Mouse (Mus musculus): ENCODE measurements around the gene Phyh. TPM values are rescaled to one million over a fixed set of nuclear protein-coding genes. Genes with fewer than 3 reads are reported as not detected.

Phyh gene
- polyA plus RNA-seq (2015; fragmentation: Nextera tagmentation; extraction: Ambion mirVana), result 180 and 185 TPM in 2 replicates

GRCm38 (mm10) chr2:4918860-4919739 lies at the start of gene Phyh:
Phyh (plus strand) TSS chr2:4919019.
- no peaks in the 10 kb centered on the region for H3K27me3 ChIP-seq (ENCODE audit: control insufficient read depth, insufficient read depth, low read length)
- DNase-seq (ENCODE audit: low spot score) (peak; percentile 91), ATAC-seq (ENCODE audit: low FRiP score, low TSS enrichment) (peak; percentile 90)
- H3K4me1 ChIP-seq (replicated peaks; ENCODE audit: control insufficient read depth, insufficient read depth), result no peaks in the 10 kb centered on the region
- peak within 1 kb of the TSS; percentile 84 for H3K4me2 ChIP-seq (replicated peaks; ENCODE audit: low read depth)
- peak within 1 kb of the TSS; percentile 91 for H3K27ac ChIP-seq (replicated peaks)
- no peaks in the 10 kb centered on the region for H3K9me3 ChIP-seq (ENCODE audit: control insufficient read depth, low read length)
- H3K9ac ChIP-seq (ENCODE audit: low read length), result peak within 1 kb of the TSS; percentile 82
- H3K36me3 ChIP-seq (ENCODE audit: control insufficient read depth, insufficient read depth, low read length), result no peaks in the 10 kb centered on the region
- TF ChIP-seq EP300 (optimal IDR thresholded peaks at IDR 0.05), result no peak
- peak; percentile 66 for TF ChIP-seq CTCF (IDR thresholded peaks at IDR 0.05; ENCODE audit: low read depth)
- peak within 1 kb of the TSS; percentile 66 for H3K4me3 ChIP-seq (ENCODE audit: low read depth, low read length)
- 5% methylated on average over 35 of the region's 35 CpGs for WGBS

GRCm38 (mm10) chr2:4872740-4873139 lies 46.1 kb upstream of the Phyh start:
- ATAC-seq (ENCODE audit: low FRiP score, low TSS enrichment) (no peak), DNase-seq (ENCODE audit: low spot score) (no peak)
- no peaks in the 10 kb centered on the region for H3K27me3 ChIP-seq (ENCODE audit: control insufficient read depth, insufficient read depth, low read length)
- H3K4me1 ChIP-seq (replicated peaks; ENCODE audit: control insufficient read depth, insufficient read depth), result no peaks in the 10 kb centered on the region
- no peak overlapping the region for H3K4me3 ChIP-seq (ENCODE audit: low read depth, low read length)
- no peaks in the 10 kb centered on the region for H3K36me3 ChIP-seq (ENCODE audit: control insufficient read depth, insufficient read depth, low read length)
- no peak overlapping the region for H3K9ac ChIP-seq (ENCODE audit: low read length)
- H3K4me2 ChIP-seq (replicated peaks; ENCODE audit: low read depth), result no peak overlapping the region
- no peak for TF ChIP-seq EP300 (optimal IDR thresholded peaks at IDR 0.05)
- TF ChIP-seq CTCF (IDR thresholded peaks at IDR 0.05; ENCODE audit: low read depth), result 0 out of 2 replicates have a peak, but pooled peaks have one; percentile 4
- H3K27ac ChIP-seq (replicated peaks), result no peak overlapping the region
- WGBS, result 62% methylated on average over 9 of the region's 9 CpGs
- no peaks in the 10 kb centered on the region for H3K9me3 ChIP-seq (ENCODE audit: control insufficient read depth, low read length)

GRCm38 (mm10) chr2:4873331-4873730 lies 45.5 kb upstream of the Phyh start:
- no peak for ATAC-seq (ENCODE audit: low FRiP score, low TSS enrichment)
- no peaks in the 10 kb centered on the region for H3K4me1 ChIP-seq (replicated peaks; ENCODE audit: control insufficient read depth, insufficient read depth)
- H3K36me3 ChIP-seq (ENCODE audit: control insufficient read depth, insufficient read depth, low read length), result no peaks in the 10 kb centered on the region
- TF ChIP-seq CTCF (IDR thresholded peaks at IDR 0.05; ENCODE audit: low read depth), result no peak
- no peak overlapping the region for H3K4me3 ChIP-seq (ENCODE audit: low read depth, low read length)
- no peak overlapping the region for H3K9ac ChIP-seq (ENCODE audit: low read length)
- DNase-seq (ENCODE audit: low spot score), result no peak
- H3K4me2 ChIP-seq (replicated peaks; ENCODE audit: low read depth), result no peak overlapping the region
- WGBS, result 25% methylated on average over 6 of the region's 6 CpGs
- H3K27me3 ChIP-seq (ENCODE audit: control insufficient read depth, insufficient read depth, low read length), result no peaks in the 10 kb centered on the region
- no peaks in the 10 kb centered on the region for H3K9me3 ChIP-seq (ENCODE audit: control insufficient read depth, low read length)
- H3K27ac ChIP-seq (replicated peaks), result no peak overlapping the region

- Histone ChIP-seq H3K9me3 (ENCODE audit: control insufficient read depth, low read length) (no peaks in the 10 kb centered on the region), H3K27me3 (ENCODE audit: control insufficient read depth, insufficient read depth, low read length) (no peaks in the 10 kb centered on the region), H3K4me3 (ENCODE audit: low read depth, low read length) (no peak overlapping the region), H3K4me2 (replicated peaks; ENCODE audit: low read depth) (no peak overlapping the region), H3K9ac (ENCODE audit: low read length) (no peak overlapping the region), H3K4me1 (replicated peaks; ENCODE audit: control insufficient read depth, insufficient read depth) (no peaks in the 10 kb centered on the region), H3K27ac (replicated peaks) (no peak overlapping the region), H3K36me3 (ENCODE audit: control insufficient read depth, insufficient read depth, low read length) (no peaks in the 10 kb centered on the region)
- DNase-seq (ENCODE audit: low spot score), result no peak
- ATAC-seq (ENCODE audit: low FRiP score, low TSS enrichment), result no peak
- WGBS, result 50% methylated on average over 1 of the region's 1 CpGs
- TF ChIP-seq CTCF (IDR thresholded peaks at IDR 0.05; ENCODE audit: low read depth), result no peak
- TF ChIP-seq EP300 (optimal IDR thresholded peaks at IDR 0.05), result no peak
Measured at GRCm38 (mm10) chr2:4875090-4875489, 43.7 kb upstream of the Phyh start.

DNA sequence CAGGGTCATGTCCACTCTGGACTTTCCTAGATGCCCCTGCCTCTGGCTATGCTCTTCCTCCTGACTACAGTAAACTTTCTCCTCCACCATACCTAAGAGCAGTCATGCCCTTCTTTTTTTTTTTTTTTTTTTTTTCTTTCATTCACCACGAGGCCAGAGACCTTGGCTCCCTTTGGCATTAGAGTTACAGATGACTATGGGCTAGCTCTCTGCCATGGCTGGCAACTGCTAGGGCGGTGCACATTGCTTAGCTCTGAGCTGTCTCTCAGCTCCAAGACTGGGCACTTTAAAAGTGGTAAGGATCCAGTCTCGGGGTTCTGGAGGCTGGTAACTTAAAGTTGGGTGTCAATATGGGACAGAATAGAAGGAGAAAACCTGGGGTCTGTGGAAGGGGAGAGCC lies 42.7 kb upstream of the Phyh start:
- H3K36me3 ChIP-seq (ENCODE audit: control insufficient read depth, insufficient read depth, low read length), result no peaks in the 10 kb centered on the region
- WGBS, result 65% methylated on average over 3 of the region's 3 CpGs
- no peak for TF ChIP-seq EP300 (optimal IDR thresholded peaks at IDR 0.05)
- no peak for TF ChIP-seq CTCF (IDR thresholded peaks at IDR 0.05; ENCODE audit: low read depth)
- DNase-seq (ENCODE audit: low spot score) (no peak), ATAC-seq (ENCODE audit: low FRiP score, low TSS enrichment) (no peak)
- H3K27me3 ChIP-seq (ENCODE audit: control insufficient read depth, insufficient read depth, low read length), result no peaks in the 10 kb centered on the region
- no peak overlapping the region for H3K4me2 ChIP-seq (replicated peaks; ENCODE audit: low read depth)
- H3K4me1 ChIP-seq (replicated peaks; ENCODE audit: control insufficient read depth, insufficient read depth), result no peaks in the 10 kb centered on the region
- H3K9ac ChIP-seq (ENCODE audit: low read length), result no peak overlapping the region
- no peak overlapping the region for H3K4me3 ChIP-seq (ENCODE audit: low read depth, low read length)
- H3K27ac ChIP-seq (replicated peaks), result no peak overlapping the region
- H3K9me3 ChIP-seq (ENCODE audit: control insufficient read depth, low read length), result no peaks in the 10 kb centered on the region

GRCm38 (mm10) chr2:4880737-4881349 lies 38.0 kb upstream of the Phyh start:
- Histone ChIP-seq H3K36me3 (ENCODE audit: control insufficient read depth, insufficient read depth, low read length) (no peaks in the 10 kb centered on the region; the same call in 1 of the 2 replicates), H3K4me1 (replicated peaks; ENCODE audit: control insufficient read depth, insufficient read depth) (no peaks in the 10 kb centered on the region), H3K27me3 (ENCODE audit: control insufficient read depth, insufficient read depth, low read length) (no peaks in the 10 kb centered on the region), H3K9me3 (ENCODE audit: control insufficient read depth, low read length) (no peaks in the 10 kb centered on the region), H3K27ac (replicated peaks) (peak overlapping the region; percentile 99), H3K4me2 (replicated peaks; ENCODE audit: low read depth) (peak overlapping the region; percentile 81), H3K9ac (ENCODE audit: low read length) (peak overlapping the region; percentile 99), H3K4me3 (ENCODE audit: low read depth, low read length) (peak overlapping the region; percentile 98)
- WGBS, result 3% methylated on average over 20 of the region's 20 CpGs
- ATAC-seq (ENCODE audit: low FRiP score, low TSS enrichment), result peak; percentile 13; the same call in 1 of the 2 replicates
- no peak for DNase-seq (ENCODE audit: low spot score)
- no peak for TF ChIP-seq CTCF (IDR thresholded peaks at IDR 0.05; ENCODE audit: low read depth)
- no peak for TF ChIP-seq EP300 (optimal IDR thresholded peaks at IDR 0.05)

Measured in stomach, postnatal 0 days (tissue).